Mouse (Mus musculus) forebrain, embryonic 12.5 days (tissue): ENCODE data around the gene Mcur1. TPM values are rescaled to one million over a fixed set of nuclear protein-coding genes. Genes with fewer than 3 reads are reported as not detected.

ENCODE experiments used
- ATAC-seq: fragments of 200-750 bp; cut with Nextera tagmentation; 2 replicates; pipeline ENCODE4 v1.8.0; 2017; ENCODE audit warnings: moderate TSS enrichment; ENCODE audit not compliant: low FRiP score
- H3K27ac ChIP-seq: fragments of 300-500 bp; sonication (generic); 2 replicates; pipeline ENCODE4 v1.5.1; 2016; ENCODE audit warnings: mild to moderate bottlenecking
- H3K27me3 ChIP-seq: fragments of 300-500 bp; sonication (generic); 2 replicates; pipeline ENCODE4 v1.6.1; 2016; ENCODE audit warnings: mild to moderate bottlenecking
- H3K36me3 ChIP-seq: fragments of 300-500 bp; sonication (generic); replicated peaks from 2 replicates; pipeline ENCODE4 v1.6.1; 2016; ENCODE audit warnings: mild to moderate bottlenecking
- H3K4me1 ChIP-seq: fragments of 300-500 bp; sonication (generic); 2 replicates; pipeline ENCODE4 v1.6.1; 2016
- H3K4me2 ChIP-seq: fragments of 300-500 bp; sonication (generic); 2 replicates; pipeline ENCODE4 v1.6.1; 2016; ENCODE audit warnings: mild to moderate bottlenecking, moderate library complexity
- H3K4me3 ChIP-seq: fragments of 300-500 bp; sonication (generic); replicated peaks from 2 replicates; pipeline ENCODE4 v1.5.1; 2016; ENCODE audit warnings: mild to moderate bottlenecking
- H3K9ac ChIP-seq: fragments of 300-500 bp; sonication (generic); 2 replicates; pipeline ENCODE4 v1.6.1; 2016; ENCODE audit warnings: mild to moderate bottlenecking
- H3K9me3 ChIP-seq: fragments of 300-500 bp; sonication (generic); 2 replicates; pipeline ENCODE4 v1.6.1; 2016
- WGBS: fragments of 180-500 bp; shearing (Covaris S2); methylation state at CpG from one replicate; pipeline ENCODE4 v1.1.7; 2016; 5-methylcytosine and 5-hydroxymethylcytosine counted together
- polyA plus RNA-seq: library from polyadenylated mRNA; unstranded; fragments of >200 nt; fragmentation: Nextera tagmentation; extraction: Ambion mirVana; gene quantifications from 2 replicates; pipeline ENCODE4 v1.2.1, GENCODE M21; 2016

Gene Mcur1
- polyA plus RNA-seq, 1 experiment from 2014 or later = 11.8 TPM

- Histone ChIP-seq H3K4me2 (no peak overlapping the region), H3K9ac (no peak overlapping the region), H3K27ac (no peak overlapping the region), H3K9me3 (peaks cover 5% of the 10 kb centered on the region; the same call in 1 of the 2 replicates), H3K36me3 (no peaks in the 10 kb centered on the region), H3K27me3 (0 out of 2 replicates have a peak, but pooled peaks cover 6% of the 10 kb centered on the region), H3K4me3 (no peak overlapping the region), H3K4me1 (peaks cover 28% of the 10 kb centered on the region)
- 95% methylated on average over 5 of the region's 5 CpGs for WGBS
- no peak for ATAC-seq
Observed at GRCm38 (mm10) chr13:43521940-43522339, 38.1 kb downstream of the Mcur1 start.

DNA sequence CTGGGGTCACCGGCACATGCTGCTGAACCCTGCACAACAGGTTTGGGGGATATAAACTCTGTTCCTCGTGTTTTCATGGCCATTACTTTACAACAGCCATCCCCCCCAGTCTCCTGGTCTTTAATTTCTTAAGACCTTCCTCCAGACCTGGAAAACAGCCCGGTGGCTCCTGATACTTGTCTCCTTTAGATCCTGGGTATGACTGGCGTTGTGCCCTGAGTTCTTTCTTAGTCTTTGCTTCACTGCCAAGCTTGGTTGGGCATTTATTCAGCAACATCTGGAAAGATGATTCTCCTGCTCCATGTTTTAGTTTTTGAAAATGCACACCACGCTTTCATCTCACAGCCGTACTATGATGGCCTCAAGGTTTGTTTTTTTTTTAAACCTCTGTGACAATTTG, 40.7 kb downstream of the Mcur1 start:
- no peak overlapping the region for H3K27ac ChIP-seq
- ATAC-seq = no peak
- H3K9me3 ChIP-seq = peaks cover 5% of the 10 kb centered on the region; the same call in 1 of the 2 replicates

DNA sequence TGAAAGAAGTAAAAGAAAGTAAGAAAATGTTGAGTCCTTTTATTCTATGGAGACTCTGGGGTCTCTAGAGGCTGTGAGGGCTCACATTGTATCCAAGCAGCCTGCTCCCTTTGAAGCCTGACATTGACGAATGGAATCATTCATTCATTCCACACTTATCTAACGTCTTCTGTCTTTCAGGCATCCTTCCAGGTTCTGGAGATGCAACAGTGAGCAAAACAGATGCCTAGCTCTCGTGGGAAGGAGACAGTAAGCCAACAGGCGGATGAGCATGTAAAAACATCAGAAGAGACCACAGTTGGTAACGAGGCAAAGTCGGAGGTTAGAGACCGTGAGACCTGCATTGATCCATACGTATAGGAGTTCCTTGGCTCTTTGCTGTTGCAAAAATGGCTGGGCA, 42.6 kb downstream of the Mcur1 start:
- Histone ChIP-seq H3K4me3 (no peak overlapping the region), H3K9me3 (no peaks in the 10 kb centered on the region), H3K27ac (no peak overlapping the region), H3K4me1 (peaks cover 4% of the 10 kb centered on the region; the same call in 1 of the 2 replicates), H3K4me2 (no peak overlapping the region), H3K9ac (no peak overlapping the region), H3K27me3 (0 out of 2 replicates have a peak, but pooled peaks cover 6% of the 10 kb centered on the region), H3K36me3 (no peaks in the 10 kb centered on the region)
- ATAC-seq = no peak
- 70% methylated on average over 8 of the region's 8 CpGs for WGBS

More for the DNA sequence above, 40.7 kb downstream of the Mcur1 start:
- 0 out of 2 replicates have a peak, but pooled peaks cover 6% of the 10 kb centered on the region for H3K27me3 ChIP-seq
- H3K4me1 ChIP-seq = peaks cover 11% of the 10 kb centered on the region
- no peak overlapping the region for H3K4me2 ChIP-seq
- H3K9ac ChIP-seq = no peak overlapping the region
- WGBS = 86% methylated on average over 6 of the region's 6 CpGs
- H3K36me3 ChIP-seq = no peaks in the 10 kb centered on the region
- H3K4me3 ChIP-seq = no peak overlapping the region

GRCm38 (mm10) chr13:43516931-43517330, 43.1 kb downstream of the Mcur1 start:
- Histone ChIP-seq H3K4me1 (peaks cover 4% of the 10 kb centered on the region; the same call in 1 of the 2 replicates), H3K9me3 (no peaks in the 10 kb centered on the region), H3K4me3 (no peak overlapping the region), H3K27ac (no peak overlapping the region), H3K4me2 (no peak overlapping the region), H3K36me3 (no peaks in the 10 kb centered on the region), H3K9ac (no peak overlapping the region), H3K27me3 (0 out of 2 replicates have a peak, but pooled peaks cover 6% of the 10 kb centered on the region)
- 51% methylated on average over 6 of the region's 6 CpGs for WGBS
- ATAC-seq = no peak

DNA sequence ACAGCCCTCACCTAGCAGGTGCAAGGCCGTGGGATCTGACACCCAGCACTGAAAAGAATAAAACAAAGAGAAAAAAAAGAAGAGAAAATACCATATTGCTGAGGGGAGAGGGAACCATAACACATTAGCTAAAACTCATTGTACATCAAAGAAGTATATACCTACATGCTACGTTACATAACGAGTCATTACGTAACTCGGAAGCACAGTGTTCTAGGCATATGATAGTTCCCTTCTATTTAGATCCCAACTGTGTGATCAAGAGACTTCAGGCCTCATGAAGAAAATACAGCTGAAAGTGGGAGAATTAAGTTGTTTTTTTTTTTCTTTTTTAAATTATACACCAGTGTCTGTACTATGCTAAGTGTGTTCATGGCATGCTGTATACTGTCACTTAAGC, 43.9 kb downstream of the Mcur1 start:
- Histone ChIP-seq H3K4me1 (peaks cover 4% of the 10 kb centered on the region; the same call in 1 of the 2 replicates), H3K9ac (no peak overlapping the region), H3K4me2 (no peak overlapping the region), H3K36me3 (no peaks in the 10 kb centered on the region), H3K27me3 (0 out of 2 replicates have a peak, but pooled peaks cover 6% of the 10 kb centered on the region), H3K4me3 (no peak overlapping the region), H3K27ac (no peak overlapping the region), H3K9me3 (no peaks in the 10 kb centered on the region)
- ATAC-seq = no peak
- WGBS = 94% methylated on average over 5 of the region's 5 CpGs

- ATAC-seq = no peak
- H3K9me3 ChIP-seq = no peaks in the 10 kb centered on the region
- no peak overlapping the region for H3K27ac ChIP-seq
- H3K36me3 ChIP-seq = no peaks in the 10 kb centered on the region
- H3K4me1 ChIP-seq = peaks cover 4% of the 10 kb centered on the region; the same call in 1 of the 2 replicates
- H3K4me2 ChIP-seq = no peak overlapping the region
- H3K27me3 ChIP-seq = no peaks in the 10 kb centered on the region
- no peak overlapping the region for H3K9ac ChIP-seq
- WGBS = 91% methylated on average over 8 of the region's 8 CpGs
- H3K4me3 ChIP-seq = no peak overlapping the region
Observed at GRCm38 (mm10) chr13:43514950-43515358, 45.0 kb downstream of the Mcur1 start.

DNA sequence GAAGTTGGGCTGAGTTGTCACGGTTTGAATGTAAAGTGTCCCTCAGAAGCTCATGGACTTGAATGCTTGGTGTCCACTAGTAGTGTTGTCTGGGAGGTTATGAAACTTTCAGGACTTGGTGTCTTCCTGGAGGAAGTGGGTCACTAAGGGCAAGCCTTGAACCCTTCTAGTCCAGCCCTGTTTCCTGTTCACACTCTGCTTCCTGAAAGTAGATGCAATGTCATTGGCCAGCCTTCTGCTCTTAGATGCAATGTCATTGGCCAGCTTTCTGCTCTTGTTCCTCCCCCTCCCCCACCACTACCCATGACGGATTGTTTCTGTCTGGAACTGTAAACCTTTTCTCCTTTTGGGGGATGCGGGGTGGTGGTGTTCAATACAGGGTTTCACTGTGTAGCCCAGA, 47.3 kb downstream of the Mcur1 start:
- Histone ChIP-seq H3K4me1 (peaks cover 4% of the 10 kb centered on the region; the same call in 1 of the 2 replicates), H3K9me3 (no peaks in the 10 kb centered on the region), H3K4me3 (no peak overlapping the region), H3K36me3 (no peaks in the 10 kb centered on the region), H3K4me2 (no peak overlapping the region), H3K9ac (no peak overlapping the region), H3K27ac (no peak overlapping the region), H3K27me3 (no peaks in the 10 kb centered on the region)
- WGBS = 89% methylated on average over 3 of the region's 3 CpGs
- ATAC-seq = no peak

- no peaks in the 10 kb centered on the region for H3K36me3 ChIP-seq
- H3K4me3 ChIP-seq = no peak overlapping the region
- no peak overlapping the region for H3K4me2 ChIP-seq
- H3K9me3 ChIP-seq = no peaks in the 10 kb centered on the region
- peaks cover 13% of the 10 kb centered on the region for H3K4me1 ChIP-seq
- WGBS = 93% methylated on average over 3 of the region's 3 CpGs
- no peak overlapping the region for H3K27ac ChIP-seq
- no peaks in the 10 kb centered on the region for H3K27me3 ChIP-seq
- no peak overlapping the region for H3K9ac ChIP-seq
- ATAC-seq = no peak
Observed at GRCm38 (mm10) chr13:43505798-43506197, 54.2 kb downstream of the Mcur1 start.

- ATAC-seq = peak; percentile 76
- Histone ChIP-seq H3K27ac (peak overlapping the region; percentile 69), H3K9me3 (no peaks in the 10 kb centered on the region), H3K9ac (peak overlapping the region; percentile 44), H3K4me2 (peak overlapping the region; percentile 62), H3K27me3 (no peaks in the 10 kb centered on the region; the same call in 1 of the 2 replicates), H3K4me3 (peak overlapping the region; percentile 33), H3K36me3 (no peaks in the 10 kb centered on the region), H3K4me1 (peaks cover 13% of the 10 kb centered on the region)
- 1% methylated on average over 19 of the region's 19 CpGs for WGBS
Observed at GRCm38 (mm10) chr13:43503395-43503850, 56.6 kb downstream of the Mcur1 start.

DNA sequence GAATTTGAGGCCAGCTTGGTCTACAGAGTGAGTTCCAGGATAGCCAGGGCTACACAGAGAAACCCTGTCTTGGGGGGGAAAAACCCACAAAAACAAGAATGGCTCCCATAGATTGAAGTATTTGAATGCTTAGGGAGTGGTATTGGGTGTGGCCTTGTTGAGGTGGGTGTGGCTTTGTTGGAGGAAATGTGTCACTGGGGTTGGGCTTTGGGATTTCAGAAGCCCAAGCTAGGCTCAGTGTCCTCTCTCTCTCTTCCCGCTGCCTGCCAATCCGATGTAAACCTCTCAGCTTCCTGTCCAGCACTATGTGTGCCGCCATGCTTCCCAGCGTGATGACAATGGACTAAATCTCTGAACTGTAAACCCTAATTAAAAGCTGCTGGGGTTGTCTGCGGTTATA, 58.4 kb downstream of the Mcur1 start:
- no peak overlapping the region for H3K27ac ChIP-seq
- no peaks in the 10 kb centered on the region; the same call in 1 of the 2 replicates for H3K27me3 ChIP-seq
- WGBS = 62% methylated on average over 5 of the region's 5 CpGs
- no peak overlapping the region for H3K9ac ChIP-seq
- peaks cover 3% of the 10 kb centered on the region; the same call in 1 of the 2 replicates for H3K9me3 ChIP-seq
- H3K4me3 ChIP-seq = no peak overlapping the region
- no peak for ATAC-seq
- peaks cover 17% of the 10 kb centered on the region for H3K4me1 ChIP-seq
- no peak overlapping the region for H3K4me2 ChIP-seq
- H3K36me3 ChIP-seq = no peaks in the 10 kb centered on the region

DNA sequence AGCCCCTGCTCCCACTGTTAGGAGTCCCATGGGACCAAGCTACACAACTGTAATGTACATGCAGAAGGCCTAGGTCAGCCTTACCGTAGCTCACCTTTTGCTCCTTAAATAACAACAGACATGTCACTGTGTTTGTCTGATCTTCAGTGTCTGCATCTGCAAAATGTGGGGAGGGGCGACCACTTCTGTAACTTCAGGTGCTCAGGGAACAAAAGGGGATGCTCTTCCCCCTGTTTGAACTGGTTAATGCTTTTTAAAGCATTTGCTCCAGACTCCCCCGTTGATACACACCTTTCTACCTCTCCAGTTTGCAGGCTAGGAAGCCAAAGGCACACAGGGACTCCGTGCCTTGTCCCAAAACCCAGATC, 59.5 kb downstream of the Mcur1 start:
- H3K27ac ChIP-seq = no peak overlapping the region
- no peaks in the 10 kb centered on the region; the same call in 1 of the 2 replicates for H3K27me3 ChIP-seq
- WGBS = 93% methylated on average over 4 of the region's 4 CpGs
- H3K9ac ChIP-seq = no peak overlapping the region
- H3K4me2 ChIP-seq = no peak overlapping the region
- no peak overlapping the region for H3K4me3 ChIP-seq
- H3K36me3 ChIP-seq = no peaks in the 10 kb centered on the region
- ATAC-seq = no peak
- H3K4me1 ChIP-seq = peaks cover 17% of the 10 kb centered on the region
- peaks cover 3% of the 10 kb centered on the region; the same call in 1 of the 2 replicates for H3K9me3 ChIP-seq

GRCm38 (mm10) chr13:43499731-43500482, 60.1 kb downstream of the Mcur1 start:
- Histone ChIP-seq H3K36me3 (no peaks in the 10 kb centered on the region), H3K9ac (no peak overlapping the region), H3K4me1 (peaks cover 17% of the 10 kb centered on the region), H3K27ac (no peak overlapping the region), H3K4me2 (no peak overlapping the region), H3K9me3 (peaks cover 3% of the 10 kb centered on the region; the same call in 1 of the 2 replicates), H3K27me3 (no peaks in the 10 kb centered on the region; the same call in 1 of the 2 replicates), H3K4me3 (no peak overlapping the region)
- ATAC-seq = no peak
- WGBS = 70% methylated on average over 7 of the region's 7 CpGs
